Mouse (Mus musculus): ENCODE results near the gene Zfp771. TPM values are rescaled to one million over a fixed set of nuclear protein-coding genes. Genes with fewer than 3 reads are reported as not detected.

Zfp771 gene
- polyA plus RNA-seq (2012; rRNA removed): 25.7 and 34.0 TPM in 2 replicates

DNA sequence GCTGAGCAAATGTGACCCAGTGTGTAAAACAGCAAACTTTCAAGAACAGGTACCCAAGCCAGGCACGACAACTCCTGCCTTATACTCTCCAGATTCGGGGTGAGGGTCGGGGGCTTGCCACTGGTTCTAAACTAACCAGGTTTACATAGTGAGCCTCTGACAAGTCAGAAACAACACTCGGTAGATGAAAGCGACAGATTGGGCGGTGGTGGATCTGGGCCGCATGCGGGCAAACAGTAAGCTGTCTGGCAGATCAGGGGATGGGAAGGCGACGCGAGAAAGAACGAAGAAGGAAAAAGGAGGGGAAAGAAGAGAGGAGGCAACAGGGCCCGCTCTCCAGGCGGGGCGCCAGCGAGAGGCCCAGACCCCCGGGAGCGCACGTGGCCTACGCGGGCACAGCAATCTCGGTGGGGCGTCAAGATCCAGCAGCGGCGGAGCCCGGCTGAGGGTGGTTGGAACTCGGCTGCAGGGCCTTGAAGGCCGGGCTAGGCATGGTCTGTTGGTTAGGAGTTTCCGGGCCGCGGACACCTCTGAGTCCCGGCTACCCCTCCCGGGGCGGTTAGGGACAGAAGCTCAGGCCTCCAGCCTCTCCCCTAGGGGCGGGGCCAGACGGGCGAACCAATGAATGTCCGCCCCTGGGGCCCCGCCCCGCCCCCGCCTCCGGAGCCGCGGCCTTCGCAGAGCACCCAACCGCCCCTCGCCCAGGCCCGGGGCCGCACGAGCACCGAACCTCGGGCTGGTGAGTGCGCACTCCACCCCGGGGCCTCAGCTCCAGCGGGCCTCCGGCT lies at the start of gene Zfp771:
Zfp771 (plus strand) TSS at position 405 of the 788 bp plus-strand sequence.
- DNase-seq (ENCODE audit: low read depth, low spot score): no peak
- 2% methylated on average over 56 of the region's 56 CpGs for WGBS

DNA sequence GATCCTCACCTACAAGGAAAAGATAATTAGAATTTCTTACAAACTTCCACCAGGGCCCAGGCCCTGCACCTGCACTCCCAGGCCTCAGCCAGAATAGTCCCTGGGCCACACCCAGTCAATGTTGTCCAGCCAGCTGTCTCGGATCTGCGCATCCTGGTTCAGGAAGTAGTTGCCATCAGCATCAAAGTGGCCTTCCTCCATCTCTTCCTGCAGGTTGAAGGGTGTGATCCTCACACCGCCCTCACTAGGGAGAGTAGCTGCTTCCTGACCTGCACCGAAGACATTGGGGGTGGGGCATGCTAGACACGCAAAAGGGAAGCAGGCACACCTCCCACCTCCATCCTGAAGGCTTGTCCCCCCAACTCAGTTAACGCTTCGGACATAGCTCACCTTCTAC lies 49.4 kb upstream of the Zfp771 start:
- DNase-seq (ENCODE audit: low read depth, low spot score): no peak

DNA sequence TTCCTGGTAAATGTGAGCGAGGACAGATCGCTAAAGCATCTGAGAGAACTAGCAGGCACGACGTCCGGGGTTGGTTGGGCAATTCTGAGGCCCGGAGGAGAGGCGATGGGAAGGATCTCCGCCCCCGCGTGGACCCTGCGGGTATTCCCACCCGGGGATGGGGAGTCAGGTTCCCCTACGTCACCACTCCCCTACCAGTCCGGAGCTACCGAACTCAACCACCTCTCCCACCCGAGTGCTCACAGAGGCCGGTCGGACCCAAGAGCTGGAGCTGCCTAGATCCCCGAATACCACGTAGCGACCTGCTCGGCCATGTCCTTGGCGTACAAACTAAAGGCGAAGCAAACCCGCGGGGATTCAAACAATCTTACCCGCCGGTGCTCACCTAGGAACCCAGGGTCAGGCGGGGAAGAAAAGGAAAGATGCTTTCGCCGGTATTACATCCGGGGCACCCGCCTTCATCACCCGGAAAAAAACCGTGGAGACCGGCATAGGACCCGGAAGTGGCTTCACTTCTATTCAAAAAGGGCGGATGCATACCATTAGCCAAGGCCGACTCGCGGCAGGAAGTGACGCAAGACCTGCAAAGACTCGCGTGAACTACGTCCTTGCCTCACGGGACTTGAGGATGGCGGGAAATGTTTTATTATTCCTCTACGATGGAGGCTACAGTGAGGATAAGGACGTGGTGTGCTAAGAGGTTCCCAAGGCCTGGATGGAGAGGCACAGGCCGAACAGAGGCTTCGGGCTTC lies 48.4 kb upstream of the Zfp771 start, which contains the start of gene Cd2bp2:
Cd2bp2 (minus strand) TSS at position 507 of the 752 bp plus-strand sequence.
- WGBS: under 1% methylated on average over 51 of the region's 51 CpGs
- DNase-seq (ENCODE audit: low read depth, low spot score): peak; percentile 94

More for the DNA sequence above, 49.4 kb upstream of the Zfp771 start:
- 50% methylated on average over 7 of the region's 7 CpGs for WGBS

DNA sequence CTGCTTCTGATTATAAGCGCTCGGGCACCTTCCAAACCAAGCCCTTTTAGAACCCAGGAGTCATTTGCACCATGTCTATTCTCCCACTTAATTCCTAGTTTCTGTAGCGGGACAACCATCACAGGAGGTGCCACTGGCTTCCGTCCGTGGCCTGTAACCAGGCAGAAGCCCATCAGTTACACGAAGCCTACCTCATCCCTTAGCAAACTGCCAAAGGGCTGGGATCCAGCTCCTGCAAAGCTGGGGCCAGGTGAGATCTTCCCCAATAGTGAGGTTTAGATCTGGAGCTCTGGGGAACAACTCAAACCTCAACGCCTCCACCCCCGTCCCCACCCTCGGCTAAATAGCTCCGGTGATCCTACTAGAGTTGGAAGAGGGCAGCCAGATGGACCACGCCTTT lies 47.6 kb upstream of the Zfp771 start:
- 25% methylated on average over 11 of the region's 11 CpGs for WGBS
- DNase-seq (ENCODE audit: low read depth, low spot score): no peak

DNA sequence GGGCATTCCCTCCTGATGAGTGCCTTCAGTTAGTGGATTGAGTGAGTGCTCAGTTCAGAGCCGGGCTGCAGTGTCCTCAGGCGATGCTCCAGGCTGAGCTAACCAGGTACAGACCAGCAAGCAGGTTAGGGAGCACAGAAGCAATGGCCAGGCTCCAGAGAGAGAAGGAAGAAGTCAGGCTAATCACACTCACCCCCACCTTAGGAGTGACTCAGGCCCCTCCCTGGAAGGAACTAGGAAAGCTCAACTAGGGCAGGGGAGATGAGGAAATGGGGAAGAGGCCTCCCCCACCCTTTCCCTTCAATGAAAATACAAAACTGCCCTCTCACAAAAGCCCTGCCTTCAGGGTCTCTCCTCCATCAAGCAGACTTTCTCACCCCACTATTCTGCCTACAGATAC lies 37.5 kb upstream of the Zfp771 start:
- no peak for DNase-seq (ENCODE audit: low read depth, low spot score)
- WGBS: 17% methylated on average over 2 of the region's 2 CpGs

DNA sequence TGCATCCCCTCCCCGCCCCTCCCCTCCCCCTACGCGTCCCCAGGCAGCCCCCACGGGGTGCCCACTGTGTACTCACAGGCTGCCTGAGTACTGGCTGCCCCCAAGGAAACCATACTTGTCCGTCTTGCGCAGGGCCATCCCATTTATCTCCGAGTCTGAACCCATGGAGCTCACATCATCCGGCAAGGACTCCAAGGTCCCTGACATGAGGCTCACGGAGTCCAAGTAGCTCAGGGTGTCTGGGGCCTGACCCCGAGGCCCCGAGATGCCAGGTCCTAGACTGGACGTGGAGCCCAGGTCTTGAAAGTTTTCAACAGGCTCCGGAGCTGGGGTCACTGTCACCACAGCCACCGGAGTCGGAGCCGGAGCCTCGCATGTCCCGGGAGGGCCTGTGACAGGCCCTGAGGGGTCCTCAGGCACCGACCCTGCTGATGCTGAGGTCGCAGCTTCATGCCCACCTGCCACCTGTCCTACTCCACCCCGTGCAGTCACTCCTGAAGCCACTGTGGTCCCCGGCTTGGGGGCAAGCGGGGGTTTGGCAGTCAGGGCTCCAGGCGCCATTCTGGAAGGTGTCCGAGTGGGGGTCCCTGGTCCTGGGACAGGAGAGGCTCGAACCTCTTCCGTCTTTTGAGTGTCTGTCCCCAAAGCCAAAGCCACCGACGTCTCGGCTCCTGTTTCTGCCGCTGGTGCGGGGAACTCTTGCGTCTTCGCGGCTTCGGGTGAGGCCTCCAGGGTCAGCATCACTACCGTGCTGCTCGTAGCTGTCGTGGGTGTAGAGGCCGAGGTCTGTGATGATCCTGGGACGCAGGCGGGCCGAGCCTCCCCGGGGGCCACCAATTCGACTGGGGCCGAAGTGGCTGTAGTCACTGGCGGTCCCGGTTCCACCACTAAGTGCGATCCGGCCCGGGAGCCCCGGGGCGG lies 36.4 kb upstream of the Zfp771 start:
- under 1% methylated on average over 53 of the region's 53 CpGs for WGBS
- DNase-seq (ENCODE audit: low read depth, low spot score): no peak

DNA sequence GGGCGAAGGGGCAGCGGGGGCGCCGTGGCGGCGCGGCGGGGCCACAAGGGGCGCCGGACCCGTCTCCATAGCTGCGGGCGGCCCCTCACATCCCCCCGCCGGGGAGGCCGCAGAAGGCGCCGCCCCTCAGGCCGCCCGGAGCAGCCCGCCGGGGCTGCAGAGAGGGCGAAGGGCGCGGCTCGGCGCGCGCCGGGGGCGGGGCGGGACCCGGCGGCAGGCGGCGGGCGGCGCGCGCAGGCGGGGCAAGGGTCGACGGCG lies 35.9 kb upstream of the Zfp771 start, which contains the start of gene Tbc1d10b:
Tbc1d10b (minus strand) TSS at position 174 of the 258 bp plus-strand sequence.
- DNase-seq (ENCODE audit: low read depth, low spot score): no peak
- under 1% methylated on average over 44 of the region's 44 CpGs for whole genome bisulfite sequencing

DNA sequence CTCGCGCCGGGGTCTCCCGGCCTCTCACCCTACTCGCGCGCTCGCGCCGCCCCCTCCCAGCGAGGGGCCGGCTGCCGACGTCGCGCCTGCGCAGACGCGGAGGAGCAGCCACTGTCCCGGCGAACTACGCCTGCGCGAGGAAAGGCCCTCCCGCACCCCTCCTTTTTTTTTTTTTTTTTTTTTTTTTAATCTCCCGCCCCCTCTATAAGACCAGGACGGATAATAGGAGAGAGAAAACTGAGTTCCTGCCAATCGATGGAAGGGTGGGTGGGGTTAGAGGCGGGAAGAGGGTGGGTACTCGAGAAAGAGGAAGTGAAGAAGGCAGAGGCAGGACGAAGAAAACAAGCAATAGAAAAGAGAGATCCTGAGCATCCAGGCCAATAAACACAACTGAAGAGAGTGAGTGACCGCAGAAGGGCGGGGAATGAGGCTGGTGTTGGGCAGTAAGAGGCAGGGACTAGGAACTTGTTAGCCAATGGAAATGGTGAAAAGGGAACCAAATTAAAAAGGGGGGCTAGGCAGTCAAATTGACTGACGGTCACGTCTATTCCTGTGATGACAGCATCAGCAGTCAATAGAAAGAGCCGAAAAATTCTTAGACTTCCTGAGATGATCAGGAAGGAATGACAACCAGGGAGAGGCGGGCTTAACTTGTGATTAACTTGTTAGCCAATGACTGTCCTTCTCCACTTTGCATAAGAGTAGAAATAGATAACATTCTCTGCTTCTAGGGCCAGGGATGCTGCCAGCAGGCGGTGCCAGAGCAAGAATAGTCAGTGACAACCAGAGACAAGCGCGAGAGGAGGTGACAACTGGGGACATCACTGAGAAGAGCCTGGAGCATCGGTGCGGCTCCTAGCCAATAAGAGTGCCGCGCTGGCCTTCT lies 35.3 kb upstream of the Zfp771 start, which contains the start of gene Mylpf:
Mylpf (plus strand) TSS at position 338 of the 886 bp plus-strand sequence.
- DNase-seq (ENCODE audit: low read depth, low spot score): peak; percentile 97
- under 1% methylated on average over 44 of the region's 44 CpGs for WGBS

DNA sequence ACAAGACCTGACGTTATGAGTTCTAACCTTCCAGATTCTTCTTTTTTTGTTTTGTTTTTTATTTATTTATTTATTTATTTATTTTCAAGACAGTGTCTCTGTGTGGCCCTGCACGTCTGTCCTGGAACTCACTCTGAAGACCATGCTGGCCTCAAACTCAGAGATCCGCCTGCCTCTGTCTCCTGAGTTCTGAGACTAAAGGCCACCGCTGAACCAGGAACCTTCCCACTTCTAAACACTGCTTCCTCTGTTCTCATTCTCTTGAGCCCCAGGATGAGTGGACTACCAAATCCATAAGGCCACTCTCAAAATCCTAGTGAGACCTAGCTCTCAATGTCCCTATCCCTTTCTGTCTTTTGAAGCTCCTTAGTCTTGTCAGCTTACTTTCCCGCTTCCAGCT lies 34.2 kb upstream of the Zfp771 start:
- DNase-seq (ENCODE audit: low read depth, low spot score): no peak
- WGBS: 73% methylated on average over 5 of the region's 5 CpGs

DNA sequence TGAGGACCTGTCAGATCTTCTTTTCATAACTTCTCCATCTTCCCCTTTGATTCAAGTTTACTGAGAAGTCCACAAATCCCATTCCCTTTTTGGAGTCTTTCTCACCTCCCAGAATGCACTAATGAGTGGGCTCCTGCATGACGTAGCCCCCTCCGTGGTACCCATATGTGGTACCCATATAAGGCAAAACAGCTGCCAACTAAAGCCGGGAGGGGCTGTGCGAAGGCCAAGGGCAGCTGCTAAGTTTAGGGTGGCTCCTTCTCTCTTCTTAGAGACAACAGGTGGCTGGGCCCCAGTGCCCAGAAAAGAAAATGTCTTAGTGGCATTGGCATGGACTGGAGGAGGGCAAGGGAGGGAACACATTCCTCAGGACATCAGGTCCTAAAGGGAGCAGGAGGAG lies 33.8 kb upstream of the Zfp771 start:
- no peak for DNase-seq (ENCODE audit: low read depth, low spot score)

DNA sequence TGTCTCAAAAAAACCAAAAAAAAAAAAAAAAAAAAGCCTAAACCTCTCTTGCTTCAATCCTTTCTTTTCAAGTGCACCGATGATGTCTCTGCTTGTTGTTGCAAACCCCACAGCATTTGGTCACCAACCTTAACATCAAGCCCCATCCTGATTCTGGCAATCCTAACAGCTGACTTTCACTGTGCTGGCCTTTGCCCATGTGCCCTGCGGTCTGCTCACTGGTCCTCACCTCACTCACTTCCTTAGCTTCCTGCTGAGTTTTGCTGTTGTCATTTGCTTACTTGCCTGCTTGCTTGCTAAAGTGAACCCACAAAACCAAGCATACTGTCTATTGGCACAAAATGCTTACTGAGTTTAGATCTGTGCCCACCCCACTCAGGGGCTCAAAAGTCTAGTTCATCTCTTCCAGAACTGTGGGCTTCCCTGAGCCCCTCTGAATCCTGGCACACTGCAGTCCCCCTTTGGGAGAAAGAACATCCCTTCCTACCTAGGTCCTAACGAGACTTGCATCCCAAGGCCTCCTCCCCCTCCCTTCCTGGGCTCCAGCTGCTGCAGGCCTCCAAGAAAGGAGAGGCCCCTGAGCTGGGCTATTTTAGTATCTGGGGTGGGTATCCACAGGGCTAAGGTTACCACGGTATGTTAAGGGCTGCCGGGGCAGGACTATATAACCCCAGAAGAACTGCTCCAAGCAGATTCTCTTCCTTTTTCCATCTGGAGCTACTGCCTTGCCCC lies 32.9 kb upstream of the Zfp771 start:
- 82% methylated on average over 5 of the region's 5 CpGs for WGBS
- no peak for DNase-seq (ENCODE audit: low read depth, low spot score)

More for the DNA sequence above, 33.8 kb upstream of the Zfp771 start:
- 89% methylated on average over 4 of the region's 4 CpGs for WGBS

DNA sequence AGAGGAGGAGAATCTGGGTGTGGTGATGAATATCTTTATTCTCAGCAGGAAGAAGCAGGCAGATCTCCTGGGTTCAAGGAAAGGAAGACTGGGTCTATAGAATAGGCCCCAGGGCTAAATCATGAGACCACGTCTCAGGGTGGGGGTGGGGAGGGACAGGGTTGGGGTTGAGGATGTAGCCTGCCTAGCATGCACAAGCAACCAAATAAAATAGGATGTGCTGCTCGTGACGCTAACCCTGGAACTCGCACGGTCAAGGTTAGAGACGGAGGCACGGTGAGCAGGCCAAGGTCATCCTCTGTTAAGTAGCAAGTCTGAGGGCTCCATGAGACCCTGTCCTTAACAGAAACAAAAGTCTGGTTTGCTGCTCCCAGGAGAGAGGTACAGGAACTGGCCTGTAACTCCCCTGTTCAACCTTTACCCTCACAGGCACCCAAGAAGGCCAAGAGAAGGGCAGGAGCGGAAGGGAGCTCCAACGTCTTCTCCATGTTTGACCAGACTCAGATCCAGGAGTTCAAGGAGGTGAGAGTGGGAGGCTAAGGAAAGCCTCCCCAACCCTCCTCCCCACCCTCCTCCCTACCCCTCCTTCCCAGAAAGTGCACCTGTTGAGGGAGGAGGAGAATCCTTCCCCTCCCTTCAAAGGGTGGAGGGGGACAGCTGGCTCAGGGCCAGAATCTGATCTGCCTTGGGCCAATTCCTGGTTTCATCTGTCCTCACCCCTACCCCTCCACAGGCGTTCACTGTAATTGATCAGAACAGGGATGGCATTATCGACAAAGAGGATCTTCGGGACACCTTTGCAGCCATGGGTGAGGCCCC lies 31.4 kb upstream of the Zfp771 start:
- DNase-seq (ENCODE audit: low read depth, low spot score): no peak
- WGBS: 88% methylated on average over 12 of the region's 12 CpGs

DNA sequence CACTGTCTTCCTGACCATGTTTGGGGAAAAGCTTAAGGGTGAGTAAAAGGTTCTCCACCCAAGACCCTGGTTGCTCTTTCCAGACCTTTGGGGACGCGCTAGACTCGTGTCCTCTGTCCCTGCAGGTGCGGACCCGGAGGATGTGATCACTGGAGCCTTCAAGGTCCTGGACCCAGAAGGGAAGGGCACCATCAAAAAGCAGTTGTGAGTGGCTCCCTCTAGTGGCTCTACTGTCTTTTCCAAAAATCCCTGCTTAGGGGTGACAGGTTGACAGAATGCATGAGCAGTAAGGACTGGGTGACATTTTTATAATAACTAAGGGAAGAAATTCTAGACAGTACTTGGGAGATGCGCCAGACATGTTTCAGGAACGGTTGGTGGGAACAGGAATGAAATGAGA lies 30.6 kb upstream of the Zfp771 start:
- 45% methylated on average over 7 of the region's 7 CpGs for WGBS
- no peak for DNase-seq (ENCODE audit: low read depth, low spot score)

DNA sequence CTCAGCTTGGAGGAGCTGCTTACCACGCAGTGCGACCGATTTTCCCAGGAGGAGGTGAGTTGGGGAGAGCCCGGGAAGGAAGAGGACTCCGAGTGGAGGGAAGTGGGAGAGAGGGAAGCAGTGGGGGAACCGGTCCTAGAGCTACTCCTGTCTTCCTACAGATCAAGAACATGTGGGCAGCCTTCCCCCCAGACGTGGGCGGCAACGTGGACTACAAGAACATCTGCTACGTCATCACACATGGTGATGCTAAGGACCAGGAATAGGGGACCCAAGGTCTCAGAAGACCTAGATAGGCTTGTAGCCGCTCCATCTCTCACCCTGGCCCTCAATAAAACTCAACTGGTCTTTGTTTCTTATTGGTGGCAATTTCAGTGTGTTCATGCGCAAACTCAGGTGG lies 30.1 kb upstream of the Zfp771 start:
- WGBS: 74% methylated on average over 12 of the region's 12 CpGs
- no peak for DNase-seq (ENCODE audit: low read depth, low spot score)

DNA sequence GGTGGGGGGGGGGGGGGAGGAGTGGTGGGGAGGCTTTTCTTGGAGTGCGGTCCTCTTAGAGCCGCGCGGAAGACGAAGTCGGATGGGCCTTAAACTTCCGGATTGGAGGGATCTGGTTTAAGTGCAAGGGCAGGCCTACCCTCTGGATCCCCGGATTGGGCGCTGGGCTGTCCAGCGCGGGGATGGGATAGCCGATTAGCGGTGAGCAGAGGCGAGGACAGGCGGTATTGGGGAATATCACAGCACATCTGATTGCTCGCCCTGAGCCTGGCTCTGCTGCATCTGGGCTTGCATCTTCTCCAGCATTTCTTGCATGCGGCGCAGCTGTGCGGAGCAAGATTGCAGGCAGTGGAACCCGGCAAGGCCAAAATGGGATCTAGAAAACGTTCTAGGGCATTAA lies 29.6 kb upstream of the Zfp771 start:
- 73% methylated on average over 21 of the region's 21 CpGs for WGBS
- DNase-seq (ENCODE audit: low read depth, low spot score): no peak

DNA sequence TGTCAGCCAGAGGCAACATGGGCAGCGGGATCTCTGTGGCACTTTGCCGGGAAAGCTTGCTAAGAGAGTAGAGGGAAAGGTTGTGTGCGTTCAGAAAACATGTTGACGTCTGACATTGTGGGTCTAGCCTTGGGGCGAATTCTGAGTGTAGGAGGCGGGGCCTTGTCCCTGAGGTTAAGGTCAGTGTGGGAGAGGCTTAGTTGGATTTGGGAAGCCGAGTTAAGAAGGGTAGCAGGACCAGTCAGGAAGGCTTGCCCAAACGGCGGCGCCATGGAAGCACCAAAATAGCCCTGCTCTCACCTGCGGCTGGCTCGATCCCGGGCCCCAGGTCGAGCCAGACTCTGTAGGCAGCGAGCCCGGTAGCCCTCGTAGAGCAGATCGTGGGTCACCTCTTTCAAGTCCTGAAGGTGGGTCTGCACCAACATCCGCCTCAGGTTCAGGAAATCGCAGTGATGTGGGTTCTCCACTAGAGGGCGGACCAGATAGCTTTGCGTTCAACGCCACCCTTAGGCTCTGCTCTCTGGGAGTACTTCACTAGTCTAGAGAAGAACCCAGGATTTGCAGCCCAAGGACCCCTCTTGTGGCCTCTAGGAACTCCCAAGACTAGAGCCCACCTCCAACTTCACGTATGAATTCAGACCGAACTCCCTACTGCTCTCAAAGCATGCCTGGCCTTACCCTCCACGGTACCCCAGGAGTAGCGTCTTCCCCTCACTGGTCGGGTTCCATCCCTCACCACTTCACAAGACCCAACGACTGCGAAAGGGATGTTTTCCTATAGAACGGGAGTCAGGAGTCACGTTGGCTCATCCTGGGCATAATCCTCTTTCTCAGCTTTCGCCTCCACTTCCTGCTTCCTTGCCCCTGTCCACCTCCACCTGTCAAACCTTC lies 28.8 kb upstream of the Zfp771 start:
- DNase-seq (ENCODE audit: low read depth, low spot score): no peak

DNA sequence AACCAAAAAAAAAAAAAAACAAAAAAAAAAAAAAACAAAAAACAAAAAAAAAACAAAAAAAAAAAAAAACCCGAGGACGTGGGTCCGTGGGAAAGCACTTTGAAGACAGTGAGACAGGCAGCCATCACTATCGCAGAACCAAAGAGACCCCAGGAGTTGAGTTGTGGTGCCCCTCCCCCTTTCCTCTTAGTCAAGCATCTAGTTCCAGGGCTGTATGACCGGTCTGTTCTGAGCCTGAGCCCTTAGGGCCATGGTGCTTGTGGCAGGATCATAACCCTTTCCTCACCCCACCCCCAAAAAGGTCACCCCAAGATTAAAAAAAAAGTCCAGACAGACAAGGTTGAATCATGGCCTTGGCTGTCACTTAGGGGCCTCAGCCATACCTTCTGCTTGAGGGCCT lies 27.8 kb upstream of the Zfp771 start:
- WGBS: 93% methylated on average over 5 of the region's 5 CpGs
- DNase-seq (ENCODE audit: low read depth, low spot score): no peak

More for the DNA sequence above, 28.8 kb upstream of the Zfp771 start:
- WGBS: 27% methylated on average over 33 of the region's 33 CpGs
